Mouse (Mus musculus): ENCODE measurements around the gene Gm9945. TPM values are rescaled to one million over a fixed set of nuclear protein-coding genes. Genes with fewer than 3 reads are reported as not detected.

The Gm9945 gene
- total RNA-seq, 2 experiments from 2014 or later: not detected

DNA sequence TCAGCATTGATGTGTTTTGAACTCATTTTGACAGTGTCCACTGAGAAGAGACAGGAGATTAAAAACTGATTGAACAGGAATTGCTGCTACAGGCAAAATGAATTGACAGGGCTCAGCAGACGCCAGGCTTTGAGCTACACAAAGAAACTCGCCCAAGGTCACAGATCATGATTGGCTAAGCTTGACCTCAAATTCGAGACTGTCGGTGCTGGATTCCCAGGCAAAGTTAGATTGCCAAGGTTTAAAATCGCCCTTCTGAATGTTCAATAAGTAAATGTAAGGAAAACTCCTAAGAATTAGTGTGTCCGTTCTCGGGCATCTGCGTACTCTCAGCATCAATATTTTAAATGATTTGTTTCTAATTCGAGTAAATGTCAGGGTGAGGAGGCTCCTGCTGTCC is 9.5 kb downstream of the Gm9945 start:
- intact Hi-C loops (cut with DNase I): no loop called here
- no peak for DNase-seq

- peak in 1 of 2 experiments; percentile 51 for DNase-seq
- intact Hi-C loops (cut with DNase I): no loop called here
These were observed 12.0 kb downstream of the Gm9945 start for GRCm38 (mm10) chr11:53491954-53492401.

DNA sequence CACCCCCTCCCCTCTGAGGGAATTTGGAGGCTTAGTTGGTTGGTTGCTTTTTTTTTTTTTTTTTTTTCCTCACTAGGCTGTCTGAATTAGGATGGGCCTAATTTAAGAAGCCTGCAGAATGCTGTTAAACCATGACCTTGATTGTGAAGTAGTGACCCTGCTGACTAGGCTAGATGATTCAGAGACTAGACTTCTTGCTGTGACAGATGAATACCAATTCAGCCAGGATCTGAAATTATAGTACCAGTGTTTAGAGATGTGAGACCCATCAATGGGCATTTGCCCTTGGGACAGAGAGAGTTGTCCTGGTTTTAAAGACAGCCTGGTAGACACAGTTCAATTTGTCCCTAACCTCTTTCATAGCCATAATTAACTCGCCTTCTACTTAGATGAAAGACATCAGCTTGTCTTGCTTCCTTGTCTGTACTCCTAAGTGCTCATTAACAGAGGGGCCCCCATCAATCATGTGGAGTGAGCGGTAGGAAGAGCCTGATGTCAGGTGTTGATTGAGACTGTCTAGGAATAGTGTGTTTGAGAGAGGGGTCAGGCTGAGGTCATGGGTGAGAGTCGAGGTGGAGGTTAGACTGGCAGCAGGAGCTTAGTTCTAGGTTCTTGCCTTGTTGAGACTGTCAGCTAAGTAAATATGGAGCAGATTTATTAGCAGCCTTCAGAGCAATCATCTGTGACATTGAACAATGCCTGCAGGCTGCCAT is 13.4 kb downstream of the Gm9945 start:
- no peak for DNase-seq
- intact Hi-C loops (cut with DNase I): no loop called here

GRCm38 (mm10) chr11:53495417-53495816 is 15.5 kb downstream of the Gm9945 start:
- no peak for DNase-seq
- intact Hi-C loops (cut with DNase I): no loop called here

- no peak for DNase-seq
- intact Hi-C loops (cut with DNase I): no loop called here
These were observed 17.0 kb downstream of the Gm9945 start for GRCm38 (mm10) chr11:53496946-53497345.

DNA sequence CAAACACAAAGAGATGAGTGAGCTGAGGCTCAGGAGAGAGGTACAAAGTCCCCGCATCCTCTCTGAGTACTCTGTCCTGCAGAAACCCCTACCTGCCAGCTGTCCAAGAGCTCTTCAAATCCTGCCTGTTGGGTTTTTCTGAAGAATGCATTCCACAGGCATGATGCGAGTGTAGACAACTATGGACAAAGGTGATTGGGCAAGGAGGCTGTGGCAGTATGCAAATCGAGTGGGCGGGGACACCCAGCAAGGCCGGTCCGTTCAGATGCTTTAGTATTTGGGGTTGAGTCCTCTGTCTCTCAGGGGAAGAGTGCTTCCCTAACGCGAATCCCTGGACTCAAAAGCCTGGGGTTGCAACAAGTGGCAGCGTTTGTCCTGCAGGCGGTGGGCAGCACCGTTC is 20.6 kb downstream of the Gm9945 start:
- DNase-seq: no peak
- intact Hi-C loops (cut with DNase I): no loop called here

GRCm38 (mm10) chr11:53502039-53502765 is 22.2 kb downstream of the Gm9945 start:
- DNase-seq: no peak
- intact Hi-C loops (cut with DNase I): no loop called here

DNA sequence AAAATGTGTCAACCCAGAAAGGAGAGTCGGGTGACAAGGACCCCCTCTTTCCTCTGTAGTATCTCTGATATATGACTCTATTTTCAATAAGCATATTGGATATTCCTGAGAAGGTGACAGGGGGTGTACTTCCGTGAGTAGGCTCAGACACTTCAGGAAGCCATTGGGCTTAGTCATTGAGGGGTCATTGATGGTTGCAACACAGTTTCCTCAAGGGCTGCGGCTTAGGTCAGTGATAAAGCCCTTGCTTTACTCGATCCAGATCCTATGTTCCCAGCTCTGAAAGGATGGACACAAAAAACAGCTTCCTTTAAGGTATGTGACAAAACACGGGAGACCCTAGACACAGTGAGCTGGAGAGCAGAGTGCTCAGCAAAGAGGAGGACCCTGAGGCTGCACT is 23.8 kb downstream of the Gm9945 start:
- DNase-seq: no peak
- intact Hi-C loops (cut with DNase I): no loop called here

DNA sequence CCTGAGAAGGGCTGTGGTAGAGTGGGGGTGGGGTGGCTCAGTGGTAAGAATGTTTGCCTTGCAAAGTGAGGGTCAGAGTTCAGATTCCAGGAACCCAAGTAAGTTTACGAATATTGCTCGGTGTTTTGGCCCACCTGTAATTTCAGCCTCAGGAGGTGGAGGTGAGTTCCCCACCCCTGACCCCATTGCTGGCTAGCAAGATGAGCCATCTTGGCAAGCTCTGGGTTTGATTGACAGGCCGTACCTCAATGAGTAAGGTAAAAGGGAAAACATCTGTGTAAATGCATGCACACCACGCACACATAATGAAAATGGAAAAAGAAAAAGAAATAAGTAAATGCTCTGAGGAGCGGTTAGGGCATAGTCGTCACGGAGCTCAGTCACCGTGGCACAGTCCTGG is 24.4 kb downstream of the Gm9945 start:
- no peak for DNase-seq
- intact Hi-C loops (cut with DNase I): no loop called here

DNA sequence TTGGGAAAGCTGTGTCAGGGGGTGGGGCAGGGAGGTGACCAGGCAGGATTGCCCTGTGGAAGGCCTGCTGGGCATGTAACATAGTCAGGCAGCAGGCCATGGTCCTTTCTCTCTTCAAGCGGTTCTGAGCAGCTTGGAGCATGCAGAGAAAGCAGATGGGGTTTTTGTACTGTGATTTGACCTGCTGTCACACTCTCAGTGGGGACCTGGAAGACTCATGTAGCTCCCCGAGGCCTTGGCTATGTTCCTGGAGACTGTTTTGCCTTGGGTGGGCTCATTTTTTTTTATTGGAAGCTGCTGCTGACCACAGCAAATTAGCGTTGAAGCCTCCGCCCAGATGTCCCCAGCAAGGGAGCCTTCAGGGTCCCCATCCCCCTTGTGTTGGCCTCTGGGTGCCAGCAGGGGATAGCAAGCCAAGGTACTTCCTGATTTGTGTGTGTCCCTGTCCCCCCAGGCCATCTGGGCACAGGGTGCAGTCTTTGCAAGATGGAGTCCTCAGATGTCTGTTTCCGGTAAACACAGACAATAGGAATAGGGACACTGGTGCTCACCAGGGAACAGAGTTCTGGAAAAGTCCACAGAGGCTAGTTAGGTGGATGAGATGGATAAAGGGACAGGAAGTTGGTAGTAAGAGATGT is 25.2 kb downstream of the Gm9945 start:
- DNase-seq: no peak
- intact Hi-C loops (cut with DNase I): no loop called here

DNA sequence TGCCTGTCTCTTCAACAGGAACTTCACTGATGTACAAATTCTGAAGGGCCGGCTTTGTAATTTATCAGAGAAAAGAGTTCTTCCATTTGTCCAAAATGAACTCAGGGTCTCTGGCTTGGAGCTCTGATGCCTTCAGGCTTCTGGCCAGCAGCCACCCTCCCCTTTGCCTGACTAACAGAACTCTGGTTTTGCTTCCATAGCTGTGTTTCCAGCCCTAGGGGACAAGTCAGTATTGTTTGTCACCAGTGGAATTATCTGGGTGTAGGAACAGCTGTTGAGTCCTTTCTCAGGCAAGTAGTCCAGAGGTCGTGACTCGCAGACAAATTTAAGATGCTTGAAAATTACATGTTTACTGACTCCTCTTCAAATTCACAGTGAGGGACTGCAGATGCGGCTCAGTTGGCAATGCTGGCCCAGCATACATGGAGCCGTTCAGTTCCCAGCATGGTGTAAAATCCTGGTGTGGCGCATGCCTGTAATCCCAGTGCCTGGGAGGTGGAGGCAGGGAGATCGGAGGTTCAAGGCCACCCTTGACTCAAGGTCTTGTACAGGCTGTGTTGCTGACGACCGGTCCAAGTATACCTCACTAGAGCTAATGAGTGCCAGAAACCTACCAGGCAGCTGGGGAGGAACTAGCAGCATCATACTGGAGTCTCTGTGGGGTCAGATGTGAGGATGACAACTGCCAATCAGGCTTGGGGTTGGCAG is 27.3 kb downstream of the Gm9945 start:
- intact Hi-C loops (cut with DNase I): no loop called here

GRCm38 (mm10) chr11:53508152-53508551 is 28.2 kb downstream of the Gm9945 start:
- DNase-seq: peak; percentile 77 to 79
- intact Hi-C loops (cut with DNase I): no loop called here

More for the DNA sequence above, 27.3 kb downstream of the Gm9945 start:
- peak in 1 of 2 experiments; percentile 53 for DNase-seq

DNA sequence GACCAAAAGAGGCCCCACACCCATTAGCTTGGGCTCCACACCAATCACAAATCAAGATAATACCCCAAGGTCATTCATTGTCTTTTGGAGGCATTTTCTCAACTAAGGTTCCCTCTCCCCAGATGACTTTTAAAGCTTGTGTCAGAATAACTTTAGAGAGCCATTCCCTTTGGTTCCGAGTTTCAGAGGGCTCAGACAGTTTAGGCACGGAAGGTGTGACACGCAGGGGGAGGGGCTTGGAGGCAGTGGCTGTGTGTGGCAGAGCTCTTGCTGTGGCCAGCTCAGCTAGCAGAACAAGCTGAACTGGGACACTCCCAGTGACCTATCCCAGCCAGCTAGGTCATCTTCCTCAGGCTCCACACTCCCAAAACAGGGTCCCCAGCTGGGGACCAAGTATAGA is 28.6 kb downstream of the Gm9945 start:
- intact Hi-C loops (cut with DNase I): no loop called here
- DNase-seq: no peak

DNA sequence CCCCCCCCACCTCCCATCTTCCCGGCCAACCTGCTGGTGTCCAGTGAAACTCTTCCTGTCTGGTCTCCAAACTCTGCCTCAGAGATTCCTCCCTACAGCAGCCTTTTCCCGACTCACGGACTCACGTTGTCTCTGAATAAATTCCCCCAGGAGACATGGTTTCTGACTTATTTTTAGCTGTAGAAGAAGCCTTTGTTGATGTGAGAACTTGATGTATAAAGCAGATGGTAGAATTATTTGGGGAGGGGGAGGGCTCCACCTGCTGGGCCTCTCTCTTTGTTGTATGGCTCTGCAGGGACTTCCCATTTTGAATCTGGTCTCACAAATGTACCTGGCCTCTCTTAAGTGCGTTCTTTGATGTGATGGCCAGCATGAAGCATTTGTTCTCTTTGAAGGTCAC is 30.4 kb downstream of the Gm9945 start:
- DNase-seq: no peak
- intact Hi-C loops (cut with DNase I): loop anchor here (2.0 kb wide), 1 partner anchor 40 kb away; the partner anchor contains the start of gene Gm9837

GRCm38 (mm10) chr11:53516775-53517627 is 37.0 kb downstream of the Gm9945 start:
- DNase-seq: no peak
- intact Hi-C loops (cut with DNase I): no loop called here

DNA sequence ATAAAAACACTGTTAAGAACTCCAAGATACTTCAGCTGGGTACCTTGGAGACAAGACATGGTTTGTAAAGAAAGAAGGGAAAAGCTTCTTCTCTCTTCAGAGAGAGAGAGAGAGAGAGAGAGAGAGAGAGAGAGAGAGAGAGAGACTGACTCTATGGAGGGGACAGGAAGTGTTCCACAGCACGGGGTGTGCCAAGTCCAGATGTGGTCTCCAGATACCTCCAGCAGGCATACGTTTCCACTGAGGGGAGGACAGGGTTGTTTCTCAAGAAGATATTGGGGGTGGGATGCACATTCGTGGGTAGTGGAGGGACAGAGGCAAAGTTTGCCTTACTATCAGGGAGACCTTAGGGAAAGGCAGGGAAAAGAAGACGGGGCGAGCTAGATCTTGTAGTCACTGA is 38.8 kb downstream of the Gm9945 start:
- intact Hi-C loops (cut with DNase I): no loop called here
- DNase-seq: no peak

- intact Hi-C loops (cut with DNase I): no loop called here
These were observed 39.5 kb downstream of the Gm9945 start, which contains the start of gene Sept8 for GRCm38 (mm10) chr11:53519207-53520121. Gene Sept8, plus strand, starts transcription at chr11:53519257.

DNA sequence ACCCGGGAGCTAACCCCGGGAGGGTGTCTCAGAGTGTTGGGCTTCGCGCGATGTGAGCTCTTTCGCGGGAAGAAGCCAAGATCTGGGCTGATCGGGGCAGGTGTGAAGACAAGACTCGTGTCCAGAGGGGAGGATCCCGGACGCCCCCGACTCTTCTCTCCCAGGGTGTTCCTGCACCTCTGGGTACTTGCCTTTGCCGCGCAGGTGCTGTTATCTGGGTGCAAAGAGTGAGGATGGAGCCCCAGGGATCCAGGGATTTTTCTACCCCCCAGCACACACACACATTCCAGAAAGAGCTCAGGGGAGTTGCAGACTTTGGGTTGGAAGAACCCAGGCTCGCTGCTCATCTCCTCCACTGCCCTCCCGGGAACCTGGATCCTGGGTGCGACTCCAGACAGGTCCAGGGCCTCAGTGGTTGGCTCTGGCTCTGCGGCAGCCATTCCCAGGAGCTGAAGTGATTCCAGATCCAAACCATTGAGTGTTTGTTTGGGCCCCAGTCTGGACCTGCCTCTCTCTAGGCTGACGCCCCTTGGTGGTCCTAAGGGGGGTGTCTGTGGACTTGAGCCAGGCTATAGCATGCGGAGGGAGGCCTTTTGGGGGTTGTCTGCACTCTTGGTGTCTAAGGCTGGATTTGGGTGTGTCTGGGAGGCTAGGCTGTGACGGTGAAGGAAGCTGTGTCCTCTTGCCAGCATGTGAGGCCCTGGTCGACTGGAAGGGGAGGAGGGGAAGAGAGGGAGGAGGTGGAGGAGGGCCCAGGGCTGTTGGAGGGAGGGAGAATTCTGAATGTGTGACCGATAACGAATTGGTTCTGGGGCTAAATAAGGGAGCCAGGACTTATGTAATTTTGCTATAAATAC is 40.4 kb downstream of the Gm9945 start:
- intact Hi-C loops (cut with DNase I): no loop called here
- peak; percentile 79 to 81 for DNase-seq

More at GRCm38 (mm10) chr11:53519207-53520121, 39.5 kb downstream of the Gm9945 start, which contains the start of gene Sept8:
- DNase-seq: peak; percentile 68 to 74

Measured in heart, postnatal 10 days (tissue).